Mouse (Mus musculus): ENCODE results near the gene Cep55.

Cep55 gene

DNA sequence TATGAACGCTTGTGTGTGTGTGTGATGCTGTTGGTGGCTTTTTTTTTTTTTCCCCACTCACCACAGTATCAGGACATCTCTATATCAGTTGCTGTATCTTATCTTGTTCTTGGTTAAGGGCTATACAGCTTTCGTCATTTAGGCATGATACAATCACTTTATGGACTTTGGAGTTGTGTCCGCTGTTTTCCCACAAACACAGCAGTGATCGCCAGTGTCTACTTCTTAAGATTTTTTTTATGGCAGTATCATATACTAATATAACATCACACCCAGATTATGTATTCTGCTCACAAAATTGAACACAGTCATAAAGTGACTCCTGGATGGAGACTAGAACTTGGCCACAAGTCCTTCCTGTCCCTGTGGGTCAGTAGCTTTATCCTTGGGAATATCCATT, 53.1 kb downstream of the Cep55 start:
- no peak for DNase-seq (ENCODE audit: low spot score)

DNA sequence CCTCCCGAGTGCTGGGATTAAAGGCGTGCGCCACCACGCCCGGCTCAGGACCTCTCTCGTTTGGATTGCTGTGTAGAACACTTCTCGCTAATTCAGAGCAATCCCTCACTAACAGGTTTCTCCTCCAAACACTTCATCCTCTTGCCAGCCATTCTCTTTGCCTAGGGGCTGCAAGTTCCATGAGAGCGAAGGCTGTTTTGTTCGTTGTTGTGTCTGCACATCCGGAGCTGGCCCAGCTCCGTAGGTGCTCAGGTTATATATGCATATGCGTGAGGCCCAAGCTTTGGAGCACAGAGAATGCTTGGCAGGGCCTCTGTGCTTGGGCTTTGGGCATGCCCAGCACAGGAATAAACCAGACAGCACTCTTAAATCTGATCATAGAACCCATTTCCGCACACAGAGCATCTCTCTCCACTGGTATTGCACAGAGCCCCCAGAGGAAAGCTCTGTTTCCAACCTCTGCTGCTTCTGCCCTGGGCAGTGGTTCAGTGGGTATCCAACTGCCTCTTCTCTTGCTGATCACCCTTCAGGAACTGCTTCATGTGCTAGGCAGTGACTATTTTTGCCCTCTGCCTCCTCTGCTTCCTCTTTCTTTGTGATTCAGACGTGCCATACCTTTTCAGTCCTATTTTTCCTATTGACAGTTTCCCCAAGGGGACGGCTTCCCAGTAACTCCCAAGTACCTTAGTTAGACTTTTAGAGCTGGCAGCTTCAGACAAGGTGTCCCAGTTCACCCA, 54.9 kb downstream of the Cep55 start:
- DNase-seq (ENCODE audit: low spot score), result no peak

DNA sequence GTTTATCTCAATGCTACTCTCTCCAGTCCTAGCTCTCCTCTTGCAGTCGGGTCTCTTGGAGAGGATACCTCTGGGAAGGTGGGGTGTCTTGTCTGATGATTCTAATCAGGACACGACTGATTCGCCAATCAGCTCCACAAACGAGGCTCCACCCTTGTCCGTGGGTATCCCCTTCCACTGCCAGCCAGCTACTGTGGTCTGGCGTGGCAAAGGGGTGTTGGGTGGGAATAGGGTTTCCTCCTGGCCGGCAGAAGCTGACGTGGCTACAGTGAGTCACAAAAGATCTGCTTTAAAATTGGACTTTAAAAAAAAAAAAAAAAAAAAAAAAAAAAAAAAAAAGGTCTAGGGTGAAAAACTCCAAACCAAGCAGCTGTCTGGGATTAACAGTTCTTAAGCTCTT, 56.2 kb downstream of the Cep55 start:
- no peak for DNase-seq (ENCODE audit: low spot score)

DNA sequence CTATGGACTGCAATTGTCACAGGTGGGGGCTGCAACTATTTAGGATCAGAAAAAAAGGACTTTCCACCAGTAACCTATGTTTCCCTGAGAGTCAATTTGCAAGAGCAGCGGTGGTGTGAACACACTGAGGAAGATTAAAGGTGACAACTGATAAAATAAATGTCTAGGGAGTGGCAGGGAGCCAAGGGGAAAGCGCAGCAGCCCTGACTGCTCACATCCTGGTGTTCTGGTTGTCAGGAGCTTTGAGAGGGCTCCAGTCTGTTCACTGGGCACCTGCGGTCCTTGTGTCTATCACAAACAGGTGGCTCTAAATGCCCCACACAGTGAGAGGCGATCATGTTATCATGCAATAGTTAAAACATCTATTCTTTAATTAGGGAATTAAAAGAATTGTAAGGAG, 57.8 kb downstream of the Cep55 start:
- DNase-seq (ENCODE audit: low spot score), result no peak

DNA sequence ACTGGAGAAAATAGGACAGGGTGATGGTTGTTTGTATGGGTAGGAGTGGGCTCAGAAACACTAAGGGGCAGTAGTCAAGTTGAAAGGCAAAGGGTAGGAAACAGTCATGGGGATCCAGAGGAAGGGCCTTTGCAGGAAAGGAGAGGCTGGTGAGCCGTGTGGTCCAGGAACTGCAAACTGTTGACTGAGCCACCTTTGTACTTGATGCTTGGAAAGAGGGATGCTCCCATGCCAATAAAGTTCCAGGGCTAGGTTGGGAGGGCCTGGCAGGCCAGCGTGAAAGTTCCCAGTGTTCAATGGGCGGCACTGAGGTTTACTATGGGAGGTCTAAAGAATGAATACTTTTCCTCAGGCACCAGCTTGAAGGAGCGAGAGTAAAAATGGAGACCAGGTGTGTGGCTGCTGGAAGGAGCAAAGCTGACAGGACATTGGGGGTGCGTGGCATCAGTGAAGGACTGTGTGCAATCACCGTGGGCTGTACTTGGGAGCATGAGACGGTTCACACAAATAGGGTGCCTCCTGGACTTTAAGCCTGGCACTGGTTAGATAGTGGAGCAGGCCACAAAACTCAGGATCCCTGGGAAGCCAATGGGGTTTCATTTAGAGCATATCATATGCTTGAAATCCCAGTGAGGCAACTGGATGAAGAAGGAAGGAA, 60.2 kb downstream of the Cep55 start:
- DNase-seq (ENCODE audit: low spot score), result no peak

DNA sequence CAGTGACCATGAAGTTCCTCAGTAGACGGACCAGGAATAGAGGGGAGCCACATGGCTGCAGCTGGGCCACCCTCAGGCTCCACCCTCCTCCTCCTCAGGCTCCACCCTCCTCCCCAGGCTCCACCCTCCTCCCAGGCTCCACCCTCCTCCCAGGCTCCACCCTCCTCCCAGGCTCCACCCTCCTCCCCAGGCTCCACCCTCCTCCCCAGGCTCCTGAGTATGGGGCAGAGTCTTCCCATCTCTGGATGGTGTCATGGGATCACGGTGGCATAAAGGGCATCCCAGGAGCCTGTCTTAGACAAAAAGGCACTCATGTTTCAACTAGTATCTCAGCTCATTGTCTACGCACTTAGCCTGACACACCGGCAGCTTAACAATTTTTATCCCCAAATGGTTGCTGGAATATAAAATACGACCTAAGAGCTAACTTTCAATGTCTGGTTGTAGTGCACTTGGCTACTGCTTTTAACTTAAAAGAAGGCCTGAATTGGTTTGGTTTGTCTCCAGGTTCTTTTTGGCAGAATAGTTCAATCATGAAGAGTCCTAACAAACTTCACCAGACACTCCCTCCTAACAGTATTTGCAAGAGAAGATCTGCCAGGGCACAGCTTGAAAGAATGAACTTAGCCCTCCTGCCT, 65.4 kb downstream of the Cep55 start:
- DNase-seq (ENCODE audit: low spot score), result no peak

DNA sequence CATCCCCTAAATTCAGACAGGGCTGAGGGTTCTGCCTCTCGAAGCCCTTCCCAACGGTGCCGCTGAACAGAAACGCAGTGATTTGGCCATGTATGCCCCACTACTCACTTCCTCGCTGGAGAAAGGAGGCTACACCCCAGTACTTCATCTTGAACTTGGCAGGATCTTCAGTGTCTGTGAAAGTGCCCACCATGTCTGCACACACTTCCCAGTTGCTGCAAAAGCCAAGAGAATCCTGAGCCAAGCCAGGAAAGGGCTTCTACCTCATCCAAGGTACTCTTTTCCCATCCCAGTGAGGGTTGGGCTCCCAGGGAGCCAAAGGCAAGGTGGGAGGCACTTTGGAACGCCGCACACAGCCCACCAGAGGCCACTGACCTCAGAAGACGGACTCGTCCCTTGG, 69.1 kb downstream of the Cep55 start:
- DNase-seq (ENCODE audit: low spot score), result no peak

All from ovary, postnatal 14 days (tissue).